Mouse (Mus musculus): ENCODE measurements around the gene Etv2.

GRCm38 (mm10) chr7:30618658-30619057, 17.0 kb downstream of the Etv2 start:
- TF ChIP-seq CTCF (IDR thresholded peaks at IDR 0.05; ENCODE audit: insufficient read depth, low read depth, low read length) (no peak), POLR2A (IDR thresholded peaks at IDR 0.05; ENCODE audit: insufficient read depth, low read depth, low read length) (no peak)

All from olfactory bulb, adult 2 months (tissue).